Mouse (Mus musculus): Measurements from ENCODE around the gene Ddx20.

- TF ChIP-seq CTCF (IDR thresholded peaks at IDR 0.05) (peak; percentile 85), EP300 (IDR thresholded peaks at IDR 0.05) (no peak)
These were observed 38.7 kb upstream of the Ddx20 start for GRCm38 (mm10) chr3:105726037-105726436.
